Mouse (Mus musculus): ENCODE measurements around the gene Ppef1.
"Not testable (repeated sequence)": the region's sequence is repeated elsewhere in the genome, so short reads cannot be mapped to it uniquely, and the experiment has no call there.

The Ppef1 gene

GRCm38 (mm10) chrX:160735650-160736049, at the start of gene Ppef1:
Ppef1 (minus strand) TSS chrX:160735765.
- DNase-seq (ENCODE audit: extremely low spot score, low read depth, low spot score), result no peak

- no peak for DNase-seq (ENCODE audit: extremely low spot score, low read depth, low spot score)
Observed at GRCm38 (mm10) chrX:160782276-160782675, 46.7 kb upstream of the Ppef1 start.

DNA sequence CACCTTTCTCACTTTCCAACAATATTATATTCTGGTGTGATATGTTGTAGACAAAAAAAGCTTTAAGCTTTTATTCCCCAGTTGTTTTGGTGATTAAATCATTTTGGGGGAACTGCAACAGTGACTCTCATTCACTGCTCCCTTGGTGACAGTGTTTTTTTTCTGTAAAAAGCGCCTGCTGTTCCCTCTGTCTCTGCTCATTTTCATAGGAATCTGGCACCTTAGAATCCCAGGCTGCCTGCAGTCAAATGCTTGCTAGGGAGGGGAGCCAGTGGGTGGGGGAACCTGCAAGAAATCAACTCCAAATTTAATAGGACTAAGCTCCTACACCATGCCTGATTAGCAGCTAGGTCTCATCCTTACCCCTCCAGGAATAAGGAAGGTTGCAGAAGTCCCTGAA, 37.5 kb upstream of the Ppef1 start:
- DNase-seq (ENCODE audit: extremely low spot score, low read depth, low spot score), result no peak

DNA sequence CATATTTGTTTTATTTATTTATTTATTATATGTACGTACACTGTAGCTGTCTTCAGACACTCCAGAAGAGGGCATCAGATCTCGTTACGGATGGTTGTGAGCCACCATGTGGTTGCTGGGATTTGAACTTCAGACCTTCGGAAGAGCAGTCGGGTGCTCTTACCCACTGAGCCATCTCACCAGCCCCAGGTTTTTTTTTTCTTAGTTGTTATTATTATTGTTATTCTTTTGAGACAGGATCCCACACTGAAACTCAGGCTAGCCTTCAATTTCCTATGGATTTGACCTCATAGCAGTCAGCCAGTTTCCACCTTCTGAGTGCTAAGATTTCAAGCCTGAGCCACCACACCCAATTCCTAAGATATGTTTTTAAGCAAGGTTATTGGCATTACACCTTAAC, 34.1 kb upstream of the Ppef1 start:
- DNase-seq (ENCODE audit: extremely low spot score, low read depth, low spot score), result not testable (repeated sequence)

DNA sequence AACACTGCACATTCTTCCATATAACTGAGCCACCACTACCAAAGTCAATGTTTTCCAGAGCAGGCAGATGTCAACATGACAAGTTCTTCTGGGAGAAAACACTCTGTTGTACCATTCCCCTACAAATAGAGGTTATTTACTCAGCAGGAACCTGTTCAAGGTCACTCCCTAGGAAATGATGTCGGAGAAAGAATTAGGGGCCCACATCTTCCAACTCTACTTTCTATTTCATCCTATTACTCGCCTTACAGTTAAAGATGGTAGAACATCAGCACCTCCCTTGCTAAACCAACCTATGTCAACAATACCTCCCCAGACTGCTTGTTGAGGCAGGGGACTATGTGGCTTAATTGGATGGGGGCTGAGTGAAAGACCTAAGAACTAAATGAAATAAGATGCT, 32.1 kb upstream of the Ppef1 start, which contains the start of gene Rs1:
TSS of gene Rs1 (plus strand) at position 301 of the 400 bp plus-strand sequence.
- DNase-seq (ENCODE audit: extremely low spot score, low read depth, low spot score), result no peak

GRCm38 (mm10) chrX:160766233-160766616, 30.7 kb upstream of the Ppef1 start:
- DNase-seq (ENCODE audit: extremely low spot score, low read depth, low spot score), result no peak

GRCm38 (mm10) chrX:160765389-160766232, 30.0 kb upstream of the Ppef1 start:
- peak; percentile 62 for DNase-seq (ENCODE audit: extremely low spot score, low read depth, low spot score)

GRCm38 (mm10) chrX:160750808-160751207, 15.2 kb upstream of the Ppef1 start:
- DNase-seq (ENCODE audit: extremely low spot score, low read depth, low spot score), result no peak

DNA sequence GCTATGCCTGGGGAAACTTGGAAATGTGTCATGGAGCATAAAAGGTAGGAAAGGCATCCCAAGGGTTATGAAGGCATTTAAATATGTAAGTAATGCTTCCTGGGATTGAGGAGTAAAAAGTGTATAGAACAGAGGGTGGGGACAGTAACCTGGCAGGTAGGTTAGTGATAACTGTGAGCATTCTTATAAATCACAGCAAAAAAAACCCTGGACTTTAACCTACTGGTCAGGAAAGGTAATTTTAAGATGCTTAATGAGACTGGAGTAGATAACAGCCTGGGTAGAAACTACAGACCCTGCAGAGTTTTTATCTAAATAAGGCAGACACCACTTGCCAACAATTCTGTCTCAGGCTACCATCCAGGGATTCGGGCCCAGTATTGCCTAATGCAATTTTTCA, 13.1 kb upstream of the Ppef1 start:
- no peak for DNase-seq (ENCODE audit: extremely low spot score, low read depth, low spot score)

- no peak for DNase-seq (ENCODE audit: extremely low spot score, low read depth, low spot score)
Observed at GRCm38 (mm10) chrX:160745399-160745798, 9.8 kb upstream of the Ppef1 start.

GRCm38 (mm10) chrX:160699171-160699570, 36.4 kb downstream of the Ppef1 start:
- DNase-seq (ENCODE audit: extremely low spot score, low read depth, low spot score), result no peak

GRCm38 (mm10) chrX:160691559-160691958, 44.0 kb downstream of the Ppef1 start:
- no peak for DNase-seq (ENCODE audit: extremely low spot score, low read depth, low spot score)

GRCm38 (mm10) chrX:160690094-160690493, 45.5 kb downstream of the Ppef1 start:
- DNase-seq (ENCODE audit: extremely low spot score, low read depth, low spot score), result no peak

- no peak for DNase-seq (ENCODE audit: extremely low spot score, low read depth, low spot score)
Observed at GRCm38 (mm10) chrX:160669992-160670391, 65.6 kb downstream of the Ppef1 start.

- DNase-seq (ENCODE audit: extremely low spot score, low read depth, low spot score), result no peak
Observed at GRCm38 (mm10) chrX:160610882-160611644, 124.5 kb downstream of the Ppef1 start.

DNA sequence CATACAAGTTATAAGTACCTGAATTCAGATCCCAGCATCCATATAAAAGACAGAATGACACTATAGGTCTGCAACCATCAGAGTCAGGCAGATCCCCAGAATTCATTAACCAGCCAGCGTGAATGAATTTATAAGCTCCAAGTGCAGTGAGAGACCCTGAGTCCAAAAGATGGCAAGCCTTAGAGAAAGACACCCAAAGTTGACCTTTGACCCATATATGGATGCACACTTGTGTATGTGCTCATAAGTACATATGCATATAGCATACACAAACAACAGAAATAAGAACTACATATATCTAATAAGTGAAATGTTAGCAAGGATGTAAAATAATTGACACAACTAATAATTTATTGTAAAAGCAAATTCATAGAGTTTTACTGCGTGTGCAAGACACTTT, 125.1 kb downstream of the Ppef1 start:
- DNase-seq (ENCODE audit: extremely low spot score, low read depth, low spot score), result no peak

GRCm38 (mm10) chrX:160609849-160610248, 125.7 kb downstream of the Ppef1 start:
- DNase-seq (ENCODE audit: extremely low spot score, low read depth, low spot score), result no peak

GRCm38 (mm10) chrX:160603981-160604541, 131.5 kb downstream of the Ppef1 start:
- DNase-seq (ENCODE audit: extremely low spot score, low read depth, low spot score), result no peak

GRCm38 (mm10) chrX:160603316-160603715, 132.2 kb downstream of the Ppef1 start:
- no peak for DNase-seq (ENCODE audit: extremely low spot score, low read depth, low spot score)

- DNase-seq (ENCODE audit: extremely low spot score, low read depth, low spot score), result no peak
Observed at GRCm38 (mm10) chrX:160602770-160603169, 132.8 kb downstream of the Ppef1 start.

GRCm38 (mm10) chrX:160601053-160601452, 134.5 kb downstream of the Ppef1 start:
- DNase-seq (ENCODE audit: extremely low spot score, low read depth, low spot score), result no peak

All from hindlimb bud, embryonic 11.5 days (tissue).